Mouse (Mus musculus): Measurements from ENCODE around the gene Mucl3. TPM values are rescaled to one million over a fixed set of nuclear protein-coding genes. Genes with fewer than 3 reads are reported as not detected.

The Mucl3 gene
- polyA plus RNA-seq, 1 experiment from 2014 or later: not detected

DNA sequence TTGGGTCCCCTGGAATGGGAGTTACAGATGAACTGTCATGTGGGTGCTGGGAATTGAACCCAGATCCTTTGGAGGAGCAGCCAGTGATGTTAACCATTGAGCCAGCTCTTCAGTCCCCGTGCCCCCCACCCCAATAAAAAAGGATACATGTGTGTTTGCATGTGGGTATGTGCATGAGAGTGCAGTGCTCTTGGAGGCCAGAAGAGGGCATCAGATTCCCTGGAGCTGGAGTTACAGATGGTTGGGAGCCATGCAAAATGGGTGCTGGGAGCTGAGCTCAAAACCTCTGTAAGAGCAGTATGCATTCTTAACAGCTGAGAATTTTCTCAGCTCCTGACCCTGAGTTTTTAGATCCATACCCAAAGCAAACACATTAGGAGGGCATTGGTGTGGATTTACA lies 56.2 kb downstream of the Mucl3 start:
- no peak overlapping the region for H3K27ac ChIP-seq (replicated peaks)
- no peak for ATAC-seq (ENCODE audit: low FRiP score, low read depth)
- no peak overlapping the region for H3K4me3 ChIP-seq
- H3K9me3 ChIP-seq: 0 out of 2 replicates have a peak, but pooled peaks cover 3% of the 10 kb centered on the region
- H3K4me1 ChIP-seq: peaks cover 8% of the 10 kb centered on the region
- no peaks in the 10 kb centered on the region for H3K36me3 ChIP-seq
- WGBS: 76% methylated on average over 1 of the region's 1 CpGs
- H3K9ac ChIP-seq (replicated peaks): no peak overlapping the region
- peaks cover 31% of the 10 kb centered on the region for H3K27me3 ChIP-seq
- H3K4me2 ChIP-seq (replicated peaks): no peak overlapping the region

Other genes with a start within 250 kb of the Mucl3 start
- gene H2-Q6, start 218.8 kb downstream of the Mucl3 start, polyA plus RNA-seq (2016; fragmentation: Nextera tagmentation; extraction: Ambion mirVana): 0.09 and 0.27 TPM in 2 replicates
- gene H2-Q7, start 204.5 kb downstream of the Mucl3 start, polyA plus RNA-seq (2016; fragmentation: Nextera tagmentation; extraction: Ambion mirVana): 6.0 and 6.4 TPM in 2 replicates
- gene H2-Q10, start 173.6 kb downstream of the Mucl3 start, polyA plus RNA-seq (2016; fragmentation: Nextera tagmentation; extraction: Ambion mirVana): 0.09 and 0.10 TPM in 2 replicates
- gene Pou5f1, start 137.7 kb downstream of the Mucl3 start, polyA plus RNA-seq (2016; fragmentation: Nextera tagmentation; extraction: Ambion mirVana): not detected in 2 replicates
- gene Tcf19, start 126.9 kb downstream of the Mucl3 start, polyA plus RNA-seq (2016; fragmentation: Nextera tagmentation; extraction: Ambion mirVana): 41.2 and 52.6 TPM in 2 replicates
- 16.0 and 18.5 TPM in 2 replicates for gene Cchcr1, start 126.6 kb downstream of the Mucl3 start, polyA plus RNA-seq (2016; fragmentation: Nextera tagmentation; extraction: Ambion mirVana)
- 1.0 and 1.5 TPM in 2 replicates for gene Psors1c2, start 110.5 kb downstream of the Mucl3 start, polyA plus RNA-seq (2016; fragmentation: Nextera tagmentation; extraction: Ambion mirVana)
- 0.06 TPM in 1 of 2 replicates, not detected in the other for gene Cdsn, start 91.6 kb downstream of the Mucl3 start, polyA plus RNA-seq (2016; fragmentation: Nextera tagmentation; extraction: Ambion mirVana)
- gene 2300002M23Rik, start 76.2 kb downstream of the Mucl3 start, polyA plus RNA-seq (2016; fragmentation: Nextera tagmentation; extraction: Ambion mirVana): not detected in 2 replicates
- gene Sfta2, start 42.1 kb downstream of the Mucl3 start, polyA plus RNA-seq (2016; fragmentation: Nextera tagmentation; extraction: Ambion mirVana): not detected in 2 replicates
- not detected in 2 replicates for gene Gm9573, start 17.1 kb downstream of the Mucl3 start, polyA plus RNA-seq (2016; fragmentation: Nextera tagmentation; extraction: Ambion mirVana)
- 18.7 and 19.0 TPM in 2 replicates for gene Vars2, start 23.9 kb upstream of the Mucl3 start, polyA plus RNA-seq (2016; fragmentation: Nextera tagmentation; extraction: Ambion mirVana)
- 34.0 and 34.9 TPM in 2 replicates for gene Gtf2h4, start 30.0 kb upstream of the Mucl3 start, polyA plus RNA-seq (2016; fragmentation: Nextera tagmentation; extraction: Ambion mirVana)
- 201 and 218 TPM in 2 replicates for gene Ddr1, start 60.9 kb upstream of the Mucl3 start, polyA plus RNA-seq (2016; fragmentation: Nextera tagmentation; extraction: Ambion mirVana)
- 5.4 and 7.5 TPM in 2 replicates for gene Ier3, start 178.0 kb upstream of the Mucl3 start, polyA plus RNA-seq (2016; fragmentation: Nextera tagmentation; extraction: Ambion mirVana)
- 49.0 and 53.5 TPM in 2 replicates for gene Flot1, start 179.5 kb upstream of the Mucl3 start, polyA plus RNA-seq (2016; fragmentation: Nextera tagmentation; extraction: Ambion mirVana)
- 1,535 and 1,561 TPM in 2 replicates for gene Tubb5, start 194.6 kb upstream of the Mucl3 start, polyA plus RNA-seq (2016; fragmentation: Nextera tagmentation; extraction: Ambion mirVana)
- 19.1 and 20.3 TPM in 2 replicates for gene Mdc1, start 197.8 kb upstream of the Mucl3 start, polyA plus RNA-seq (2016; fragmentation: Nextera tagmentation; extraction: Ambion mirVana)
- gene Nrm, start 217.6 kb upstream of the Mucl3 start, polyA plus RNA-seq (2016; fragmentation: Nextera tagmentation; extraction: Ambion mirVana): 48.5 and 48.6 TPM in 2 replicates
- gene Ppp1r18, start 221.9 kb upstream of the Mucl3 start, polyA plus RNA-seq (2016; fragmentation: Nextera tagmentation; extraction: Ambion mirVana): 27.7 and 27.9 TPM in 2 replicates
- gene Dhx16, start 236.1 kb upstream of the Mucl3 start, polyA plus RNA-seq (2016; fragmentation: Nextera tagmentation; extraction: Ambion mirVana): 47.8 and 48.2 TPM in 2 replicates

Measured in midbrain, embryonic 12.5 days (tissue).